Mouse (Mus musculus): ENCODE results near the gene Fam89a.

The Fam89a gene

GRCm38 (mm10) chr8:124751709-124752173 is at the start of gene Fam89a:
Gene Fam89a (minus strand): TSS chr8:124751832.
- DNase-seq = peak; percentile 80 to 86

GRCm38 (mm10) chr8:124800542-124800941 is 48.9 kb upstream of the Fam89a start:
- DNase-seq = no peak

- DNase-seq = no peak
Measured at GRCm38 (mm10) chr8:124795781-124796488, 44.3 kb upstream of the Fam89a start.

GRCm38 (mm10) chr8:124794486-124794780 is 42.8 kb upstream of the Fam89a start:
- DNase-seq = peak; percentile 78 to 82

- DNase-seq = peak in 1 of 2 experiments; percentile 27
Measured at GRCm38 (mm10) chr8:124793661-124794485, 42.2 kb upstream of the Fam89a start.

GRCm38 (mm10) chr8:124793172-124793651 is 41.6 kb upstream of the Fam89a start:
- peak; percentile 97 to 98 for DNase-seq

GRCm38 (mm10) chr8:124792708-124793107 is 41.1 kb upstream of the Fam89a start, which contains the start of gene Trim67:
Gene Trim67 (plus strand): TSS chr8:124793092.
- DNase-seq = peak; percentile 72 to 81

- peak; percentile 19 to 47 for DNase-seq
Measured at GRCm38 (mm10) chr8:124792186-124792585, 40.6 kb upstream of the Fam89a start.

GRCm38 (mm10) chr8:124791751-124792150 is 40.1 kb upstream of the Fam89a start:
- DNase-seq = no peak

GRCm38 (mm10) chr8:124790676-124791075 is 39.0 kb upstream of the Fam89a start:
- no peak for DNase-seq

- no peak for DNase-seq
Measured at GRCm38 (mm10) chr8:124784613-124785012, 33.0 kb upstream of the Fam89a start.

- DNase-seq = peak in 1 of 2 experiments; percentile 49
Measured at GRCm38 (mm10) chr8:124783228-124783627, 31.6 kb upstream of the Fam89a start.

GRCm38 (mm10) chr8:124782431-124782830 is 30.8 kb upstream of the Fam89a start:
- DNase-seq = no peak

- DNase-seq = peak; percentile 52 to 64
Measured at GRCm38 (mm10) chr8:124780236-124780635, 28.6 kb upstream of the Fam89a start.

- DNase-seq = peak; percentile 82 to 89
Measured at GRCm38 (mm10) chr8:124775695-124776094, 24.1 kb upstream of the Fam89a start.

GRCm38 (mm10) chr8:124772389-124772788 is 20.8 kb upstream of the Fam89a start:
- DNase-seq = no peak

- no peak for DNase-seq
Measured at GRCm38 (mm10) chr8:124763061-124763460, 11.4 kb upstream of the Fam89a start.

GRCm38 (mm10) chr8:124758544-124758943 is 6.9 kb upstream of the Fam89a start:
- DNase-seq = peak; percentile 80 to 81

- DNase-seq = no peak
Measured at GRCm38 (mm10) chr8:124756601-124757000, 5.0 kb upstream of the Fam89a start.

GRCm38 (mm10) chr8:124756153-124756552 is 4.5 kb upstream of the Fam89a start:
- no peak for DNase-seq

- DNase-seq = no peak
Measured at GRCm38 (mm10) chr8:124755481-124755880, 3.8 kb upstream of the Fam89a start.

GRCm38 (mm10) chr8:124754792-124755190 is 3.2 kb upstream of the Fam89a start:
- no peak for DNase-seq

GRCm38 (mm10) chr8:124754101-124754791 is 2.6 kb upstream of the Fam89a start:
- peak; percentile 54 to 73 for DNase-seq
